Mouse (Mus musculus) CH12.LX (cell line): ENCODE data around the gene Uspl1. TPM values are rescaled to one million over a fixed set of nuclear protein-coding genes. Genes with fewer than 3 reads are reported as not detected.

Experiments used
- DNase-seq: peaks from one replicate; pipeline ENCODE4 v3.0.0-alpha.2; 2013; ENCODE audit errors: extremely low read depth
- H3K27ac ChIP-seq: 2 replicates; pipeline ENCODE4 v1.5.1; 2012; ENCODE audit warnings: low read depth, mild to moderate bottlenecking, control low read depth, moderate library complexity; ENCODE audit not compliant: insufficient read depth
- H3K27me3 ChIP-seq: replicated peaks from 2 replicates; pipeline ENCODE3; 2012; ENCODE audit warnings: inconsistent platforms
- H3K36me3 ChIP-seq, 2 experiments: replicated peaks in 1 of 2; 2 replicates each; pipeline versions ENCODE3 to v1.6.1; 2012; ENCODE audit warnings: inconsistent platforms in 1 of 2, low read length in 1 of 2, mild to moderate bottlenecking in 1 of 2, mixed read lengths in 1 of 2, moderate library complexity in 1 of 2; ENCODE audit not compliant: control insufficient read depth in 1 of 2, insufficient read depth in 1 of 2
- H3K4me1 ChIP-seq, 2 experiments: 2 replicates each; pipeline ENCODE4 v1.6.1; 2012; ENCODE audit warnings: inconsistent platforms in 1 of 2, moderate library complexity in 1 of 2; ENCODE audit not compliant: insufficient read depth in 2 of 2, control insufficient read depth in 1 of 2
- H3K4me2 ChIP-seq: 2 replicates; pipeline ENCODE4 v1.6.1; 2012; ENCODE audit warnings: low read depth, mild to moderate bottlenecking, control low read depth; ENCODE audit not compliant: poor library complexity, insufficient read depth, severe bottlenecking
- H3K4me3 ChIP-seq, 3 experiments: fragments of 150-350 bp in 1 of 3; sonication (generic) in 1 of 3; replicated peaks in 1 of 3; 2 replicates each; pipeline versions ENCODE3 to v1.5.1; 2011 to 2012; ENCODE audit warnings: low read depth in 2 of 3, low read length in 2 of 3, mild to moderate bottlenecking in 2 of 3, moderate library complexity in 2 of 3, control low read depth in 1 of 3, improper control_type of control experiment in 1 of 3, inconsistent platforms in 1 of 3, mixed read lengths in 1 of 3; ENCODE audit not compliant: poor library complexity in 1 of 3
- H3K79me2 ChIP-seq: replicated peaks from 2 replicates; pipeline ENCODE4 v1.6.1; 2012; ENCODE audit warnings: mild to moderate bottlenecking, moderate library complexity; ENCODE audit not compliant: control insufficient read depth, poor library complexity, insufficient read depth, severe bottlenecking; ENCODE audit errors: extremely low read depth
- H3K9ac ChIP-seq: 2 replicates; pipeline ENCODE4 v1.6.1; 2012; ENCODE audit warnings: low read depth, mild to moderate bottlenecking, control low read depth, moderate library complexity; ENCODE audit not compliant: insufficient read depth
- H3K9me3 ChIP-seq: replicated peaks from 2 replicates; pipeline ENCODE3; 2012; ENCODE audit warnings: low read length, inconsistent platforms, mixed read lengths
- CHD2 ChIP-seq: IDR thresholded peaks from 2 replicates; pipeline ENCODE4 v1.6.1; 2011; ENCODE audit warnings: low read length, improper control_type of control experiment
- MAZ ChIP-seq: IDR thresholded peaks from 2 replicates; pipeline ENCODE4 v1.6.1; 2012; ENCODE audit warnings: low read depth, mild to moderate bottlenecking, inconsistent platforms, low read length, improper control_type of control experiment, moderate library complexity
- MXI1 ChIP-seq: IDR thresholded peaks from 2 replicates; pipeline ENCODE4 v1.6.1; 2011; ENCODE audit warnings: mild to moderate bottlenecking, low read depth, low read length, improper control_type of control experiment
- SIN3A ChIP-seq: IDR thresholded peaks from 2 replicates; pipeline ENCODE4 v1.6.1; 2012; ENCODE audit warnings: low read length, improper control_type of control experiment, inconsistent platforms
- TBP ChIP-seq: conservative IDR thresholded peaks from 2 replicates; pipeline ENCODE4 v1.6.1; 2011; ENCODE audit warnings: low read depth, low read length, improper control_type of control experiment
- TCF12 ChIP-seq: IDR thresholded peaks from 2 replicates; pipeline ENCODE4 v1.6.1; 2014; ENCODE audit warnings: low read depth, mild to moderate bottlenecking, inconsistent platforms, low read length, improper control_type of control experiment
- USF2 ChIP-seq: conservative IDR thresholded peaks from 2 replicates; pipeline ENCODE4 v1.6.1; 2011; ENCODE audit warnings: low read depth, low read length, improper control_type of control experiment
- ZC3H11A ChIP-seq: IDR thresholded peaks from 2 replicates; pipeline ENCODE4 v1.6.1; 2012; ENCODE audit warnings: low read depth, mild to moderate bottlenecking, inconsistent platforms, low read length, improper control_type of control experiment
- ZNF384 ChIP-seq: IDR thresholded peaks from 2 replicates; pipeline ENCODE4 v1.6.1; 2012; ENCODE audit warnings: low read depth, low read length, improper control_type of control experiment, inconsistent platforms
- dilution Hi-C: fragments of 300-500 bp; cut with MboI; formaldehyde crosslinking; loops from 2 replicates; pipeline ENCODE4 v1.14.3; 2020; ENCODE audit warnings: low sequenced_read_pairs; ENCODE audit not compliant: extremely low pct_unique_long_range_greater_than_20kb, extremely low pct_ligation_motif_present
- in situ Hi-C: fragments of 300-500 bp; cut with MboI; formaldehyde crosslinking; loops from 3 replicates; pipeline ENCODE4 v1.14.3; 2019; ENCODE audit warnings: low sequenced_read_pairs, low pct_ligation_motif_present, low pct_unique_long_range_greater_than_20kb, mixed read lengths
- polyA plus RNA-seq: library from polyadenylated mRNA; unstranded; fragments of >175 nt; gene quantifications from 2 replicates; pipeline ENCODE4 v1.2.1, GENCODE M21; 2012; ENCODE audit warnings: low read depth; ENCODE audit not compliant: insufficient read length
- total RNA-seq, 2 experiments: library from RNA; depleted of rRNA; stranded (reverse); fragments of 300-350 nt in 1 of 2; fragments of >200 nt in 1 of 2; gene quantifications; 2 replicates each; pipeline ENCODE4 v1.2.3; 2012 to 2014

Uspl1 gene
- total and polyA plus RNA-seq, 3 experiments, result 37.9 to 41.6 (median 40.2) TPM

DNA sequence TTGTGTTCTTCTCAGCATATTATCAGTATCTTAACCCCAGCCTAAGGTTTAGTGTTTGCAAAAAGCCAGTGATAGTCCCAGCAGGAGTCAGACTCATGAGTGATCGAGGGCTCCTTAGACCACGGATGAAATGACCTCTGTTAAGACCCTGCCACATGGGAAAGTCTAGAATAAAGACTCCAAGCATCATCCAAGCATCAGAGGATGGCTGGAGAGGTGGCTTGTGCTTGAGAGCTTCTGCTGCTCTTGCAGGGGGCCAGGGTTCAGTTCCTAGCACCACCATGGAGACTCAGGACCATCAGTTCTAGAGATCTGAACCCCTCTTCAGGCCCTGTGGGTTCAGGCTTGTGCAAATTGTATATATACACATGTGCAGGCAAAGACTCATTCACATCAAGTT is 16.1 kb upstream of the Uspl1 start:
- H3K27ac ChIP-seq, result no peak overlapping the region
- no peak overlapping the region for H3K9ac ChIP-seq
- no peaks in the 10 kb centered on the region for H3K79me2 ChIP-seq
- TF ChIP-seq TBP (no peak), MXI1 (no peak)
- TF ChIP-seq, all 38 proteins: peak for 0
- H3K27me3 ChIP-seq, result no peaks in the 10 kb centered on the region
- no peaks in the 10 kb centered on the region for H3K9me3 ChIP-seq
- no peaks in the 10 kb centered on the region for H3K36me3 ChIP-seq
- in situ Hi-C loops, result no loop called here
- no peak overlapping the region for H3K4me2 ChIP-seq
- dilution Hi-C loops, result no loop called here
- H3K4me3 ChIP-seq, result no peak overlapping the region
- peaks cover 4 to 12% of the 10 kb centered on the region in 2 experiments; a peak in 3 of 4 replicates for H3K4me1 ChIP-seq
- DNase-seq, result no peak

DNA sequence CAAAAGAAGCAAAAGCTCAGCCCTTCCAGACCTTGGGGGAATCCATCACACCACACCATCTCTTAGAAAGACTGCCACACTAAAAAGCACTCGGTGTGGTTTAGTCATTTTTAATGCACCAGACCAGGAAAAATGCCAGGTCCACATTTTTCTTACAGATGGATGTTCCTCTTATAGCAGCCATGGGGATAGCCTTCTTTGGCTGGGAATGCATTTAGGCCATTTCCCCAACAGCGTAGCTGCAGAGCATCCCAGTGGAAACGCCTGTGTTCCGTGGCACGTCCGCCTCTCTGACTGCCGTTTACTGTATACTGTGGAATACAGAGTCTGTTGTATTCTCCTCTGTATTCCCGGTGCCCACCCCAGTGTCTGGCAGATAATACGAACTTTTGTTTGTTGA is 15.3 kb upstream of the Uspl1 start:
- no peak overlapping the region for H3K27ac ChIP-seq
- no peak overlapping the region for H3K4me3 ChIP-seq
- in situ Hi-C loops (no loop called here), dilution Hi-C loops (no loop called here)
- DNase-seq, result no peak
- no peaks in the 10 kb centered on the region for H3K36me3 ChIP-seq
- TF ChIP-seq TCF12 (no peak), SIN3A (no peak), CHD2 (no peak)
- no peaks in the 10 kb centered on the region for H3K27me3 ChIP-seq
- H3K4me1 ChIP-seq, result peaks cover 0 to 4% of the 10 kb centered on the region in 2 experiments; a peak in 1 of 4 replicates
- H3K9ac ChIP-seq, result no peak overlapping the region
- no peak overlapping the region for H3K4me2 ChIP-seq
- no peaks in the 10 kb centered on the region for H3K9me3 ChIP-seq
- no peaks in the 10 kb centered on the region for H3K79me2 ChIP-seq

DNA sequence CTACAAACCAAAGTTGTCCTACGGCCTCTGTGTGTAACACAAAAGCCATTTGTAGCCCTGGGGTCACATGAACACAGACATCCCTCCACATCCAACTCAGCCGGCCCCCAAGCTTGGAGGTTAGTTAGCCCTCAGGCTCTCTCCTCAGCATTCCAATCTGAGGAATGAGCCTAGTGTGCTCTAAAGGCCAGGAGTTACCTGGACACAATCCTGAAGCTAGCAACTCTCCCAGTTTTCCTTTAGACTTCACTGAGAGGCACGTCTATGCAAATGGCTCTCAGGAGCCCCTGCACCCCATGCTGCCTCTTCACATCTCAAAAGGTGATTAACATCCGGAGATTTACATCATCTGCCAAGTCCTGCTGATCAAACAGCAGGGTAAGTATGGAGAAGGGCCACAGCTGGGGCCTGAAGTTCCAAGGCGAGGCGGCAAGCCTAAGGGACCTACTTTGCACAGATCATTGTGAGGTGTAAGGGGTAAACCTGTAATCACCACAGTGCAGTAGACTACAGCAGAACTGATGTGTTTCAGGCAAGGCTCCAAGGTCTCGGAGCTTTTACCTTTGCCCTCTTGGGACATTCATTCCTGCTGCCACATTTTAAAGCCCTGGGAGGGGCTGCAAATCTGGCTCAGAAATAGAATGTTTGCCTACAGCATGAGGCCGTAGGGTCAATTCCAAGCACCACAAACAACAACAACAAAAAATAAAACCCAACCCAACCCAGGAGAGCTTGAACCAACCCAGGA is 13.1 kb upstream of the Uspl1 start:
- Histone ChIP-seq H3K4me1 (no peaks in the 10 kb centered on the region), H3K79me2 (no peaks in the 10 kb centered on the region), H3K9ac (no peak overlapping the region), H3K4me3 (no peak overlapping the region), H3K4me2 (no peak overlapping the region), H3K9me3 (no peaks in the 10 kb centered on the region), H3K27me3 (no peaks in the 10 kb centered on the region), H3K27ac (no peak overlapping the region), H3K36me3 (no peaks in the 10 kb centered on the region)
- TF ChIP-seq ZNF384 (no peak), ZC3H11A (no peak), MAZ (no peak), USF2 (no peak)
- DNase-seq, result no peak
- in situ Hi-C loops, result no loop called here
- dilution Hi-C loops, result no loop called here
